Mouse (Mus musculus) CH12.LX (cell line): ENCODE results near the gene Col25a1.

ENCODE experiments used
- CTCF ChIP-seq, 2 experiments: IDR thresholded peaks in 1 of 2; conservative IDR thresholded peaks in 1 of 2; 2 replicates each; pipeline ENCODE4 v1.5.1; 2011 to 2012; ENCODE audit warnings: low read depth in 2 of 2, low read length in 2 of 2, improper control_type of control experiment in 1 of 2, inconsistent platforms in 1 of 2, mild to moderate bottlenecking in 1 of 2, moderate library complexity in 1 of 2
- E2F4 ChIP-seq: IDR thresholded peaks from 2 replicates; pipeline ENCODE4 v1.6.1; 2011; ENCODE audit warnings: low read depth, low read length, improper control_type of control experiment; ENCODE audit not compliant: insufficient replicate concordance
- POLR2A ChIP-seq: IDR thresholded peaks from 2 replicates; pipeline ENCODE4 v1.6.1; 2011; ENCODE audit warnings: low read depth, mild to moderate bottlenecking, improper control_type of control experiment, low read length
- POLR2AphosphoS2 ChIP-seq: IDR thresholded peaks from 2 replicates; pipeline ENCODE4 v1.6.1; 2011; ENCODE audit warnings: low read depth, low read length, improper control_type of control experiment
- SIN3A ChIP-seq: IDR thresholded peaks from 2 replicates; pipeline ENCODE4 v1.6.1; 2012; ENCODE audit warnings: low read length, improper control_type of control experiment, inconsistent platforms
- SMC3 ChIP-seq: IDR thresholded peaks from 2 replicates; pipeline ENCODE4 v1.6.1; 2011; ENCODE audit warnings: low read depth, low read length, improper control_type of control experiment
- ZC3H11A ChIP-seq: IDR thresholded peaks from 2 replicates; pipeline ENCODE4 v1.6.1; 2012; ENCODE audit warnings: low read depth, mild to moderate bottlenecking, inconsistent platforms, low read length, improper control_type of control experiment

DNA sequence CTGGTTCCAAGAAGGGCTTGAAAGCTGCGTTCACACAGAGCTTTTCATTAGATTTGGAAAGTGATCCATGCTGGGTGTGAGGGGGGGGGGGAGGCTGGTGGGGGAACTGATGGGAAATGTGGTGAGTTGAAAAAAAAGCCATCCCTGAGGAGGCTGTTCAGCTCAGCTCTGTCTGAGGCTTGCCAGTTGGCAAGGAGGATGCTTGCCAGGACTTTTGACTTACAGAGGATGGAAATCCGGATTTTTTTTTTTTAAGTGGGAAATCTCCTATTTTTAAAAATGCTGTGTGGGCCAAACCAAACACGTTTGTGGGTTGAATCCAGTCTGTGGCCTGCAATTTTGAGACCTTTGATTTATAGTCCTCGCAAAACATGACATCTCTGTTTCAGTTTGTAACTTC is 35.6 kb downstream of the Col25a1 start:
- no peak for TF ChIP-seq SIN3A
- TF ChIP-seq ZC3H11A = no peak
- no peak for TF ChIP-seq CTCF (conservative IDR thresholded peaks at IDR 0.05 in 1 of 2, IDR thresholded peaks at IDR 0.05 in 1 of 2; ENCODE audit: low read depth in 2 of 2, low read length in 2 of 2)
- TF ChIP-seq POLR2AphosphoS2 = no peak
- no peak for TF ChIP-seq POLR2A
- TF ChIP-seq SMC3 = no peak
- TF ChIP-seq E2F4 = no peak
